Mouse (Mus musculus): ENCODE measurements at regions not wholly inside any gene's neighbourhood (a gene's known extent, or its start where the extent isn't known, plus 50 kb on each side); places are given as distances from the start of the nearest gene placed in this dataset.

- no peak for DNase-seq (ENCODE audit: low spot score in 2 of 2)
- no peak overlapping the region for H3K4me3 ChIP-seq
- no peak for TF ChIP-seq CTCF (conservative IDR thresholded peaks at IDR 0.05)
- no peak overlapping the region for H3K27ac ChIP-seq
Observed at GRCm38 (mm10) chr10:16685352-16685751, 1037.7 kb upstream of the Cited2 start.

GRCm38 (mm10) chr10:16706976-16707375 is 1016.0 kb upstream of the Cited2 start:
- DNase-seq (ENCODE audit: low spot score in 2 of 2): no peak
- H3K4me3 ChIP-seq: no peak overlapping the region
- no peak for TF ChIP-seq CTCF (conservative IDR thresholded peaks at IDR 0.05)
- no peak overlapping the region for H3K27ac ChIP-seq

GRCm38 (mm10) chr10:16713143-16713542 is 1009.9 kb upstream of the Cited2 start:
- Histone ChIP-seq H3K27ac (no peak overlapping the region), H3K4me3 (no peak overlapping the region)
- no peak for TF ChIP-seq CTCF (conservative IDR thresholded peaks at IDR 0.05)
- DNase-seq (ENCODE audit: low spot score in 2 of 2): no peak

GRCm38 (mm10) chr10:16714065-16714464 is 1009.0 kb upstream of the Cited2 start:
- TF ChIP-seq CTCF (conservative IDR thresholded peaks at IDR 0.05): no peak
- Histone ChIP-seq H3K4me3 (no peak overlapping the region), H3K27ac (no peak overlapping the region)
- no peak for DNase-seq (ENCODE audit: low spot score in 2 of 2)

DNA sequence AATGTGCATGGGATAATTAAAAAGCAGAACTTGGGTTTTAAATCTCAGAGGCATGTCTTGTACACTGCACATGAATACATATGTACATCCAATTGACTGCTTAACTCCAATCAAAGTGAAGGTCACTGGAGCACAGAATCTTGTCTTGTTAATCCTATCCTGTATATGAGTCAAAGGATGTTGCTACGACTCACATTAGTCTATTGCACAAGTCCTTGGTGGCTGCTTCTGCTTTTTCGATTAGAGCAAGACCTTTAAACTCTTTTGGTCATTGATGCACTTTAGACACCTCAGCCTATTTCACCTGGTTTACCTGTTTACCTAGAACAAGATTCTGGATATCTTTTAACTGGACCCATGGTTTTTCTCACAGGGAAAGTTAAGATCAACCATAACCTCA is 1008.5 kb upstream of the Cited2 start:
- TF ChIP-seq CTCF (conservative IDR thresholded peaks at IDR 0.05): no peak
- no peak for DNase-seq (ENCODE audit: low spot score in 2 of 2)
- H3K4me3 ChIP-seq: no peak overlapping the region

DNA sequence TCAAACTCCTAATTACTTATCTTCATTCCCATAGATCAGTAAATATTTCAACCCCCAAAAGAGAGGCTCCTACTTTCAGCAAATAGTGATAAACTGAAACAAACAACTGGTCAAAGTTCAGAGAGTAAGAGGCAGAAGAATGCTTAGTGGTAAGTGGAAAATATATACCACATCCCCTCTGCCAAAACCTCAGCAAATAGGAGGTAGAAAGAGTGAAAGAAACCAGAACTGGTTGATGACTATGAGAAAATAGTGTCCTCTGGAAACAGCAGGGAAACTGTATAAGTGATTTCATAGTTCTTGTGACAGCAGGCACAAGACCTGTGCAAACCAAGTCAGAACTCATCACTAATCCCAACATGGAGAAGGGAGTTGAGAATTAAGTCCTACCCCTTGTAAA is 980.8 kb upstream of the Cited2 start:
- TF ChIP-seq CTCF (conservative IDR thresholded peaks at IDR 0.05): no peak
- Histone ChIP-seq H3K4me3 (no peak overlapping the region), H3K27ac (no peak overlapping the region)
- no peak for DNase-seq (ENCODE audit: low spot score in 2 of 2)

More for the DNA sequence above, 1008.5 kb upstream of the Cited2 start:
- no peak overlapping the region for H3K27ac ChIP-seq

DNA sequence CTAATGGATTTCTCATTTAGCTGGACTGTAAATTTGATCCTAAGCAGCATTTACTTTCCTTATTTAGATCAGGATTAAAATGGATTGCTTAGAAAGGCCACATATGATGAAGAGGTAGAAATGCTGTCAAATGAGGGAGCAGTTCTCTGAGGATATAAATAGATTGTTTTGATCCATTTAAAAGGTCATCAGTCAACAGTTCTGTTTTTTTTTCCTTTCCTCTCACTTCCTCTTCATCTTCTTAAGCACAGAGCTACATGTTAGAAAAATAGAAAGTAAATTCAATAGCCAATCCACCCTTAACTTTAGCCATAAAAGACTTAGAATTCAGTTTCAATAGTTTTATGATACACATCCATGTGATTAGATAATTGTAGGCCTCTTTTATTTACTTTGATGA is 971.5 kb upstream of the Cited2 start:
- Histone ChIP-seq H3K4me3 (no peak overlapping the region), H3K27ac (no peak overlapping the region)
- TF ChIP-seq CTCF (conservative IDR thresholded peaks at IDR 0.05): no peak
- DNase-seq (ENCODE audit: low spot score in 2 of 2): no peak

GRCm38 (mm10) chr10:16789641-16790243 is 933.3 kb upstream of the Cited2 start:
- no peak for DNase-seq (ENCODE audit: low spot score in 2 of 2)
- no peak for TF ChIP-seq CTCF (conservative IDR thresholded peaks at IDR 0.05)

GRCm38 (mm10) chr10:16803978-16804377 is 919.0 kb upstream of the Cited2 start:
- Histone ChIP-seq H3K4me3 (no peak overlapping the region), H3K27ac (no peak overlapping the region)
- no peak for DNase-seq (ENCODE audit: low spot score in 2 of 2)
- no peak for TF ChIP-seq CTCF (conservative IDR thresholded peaks at IDR 0.05)

More at GRCm38 (mm10) chr10:16789641-16790243, 933.3 kb upstream of the Cited2 start:
- no peak overlapping the region for H3K27ac ChIP-seq
- H3K4me3 ChIP-seq: no peak overlapping the region

- no peak overlapping the region for H3K4me3 ChIP-seq
- TF ChIP-seq CTCF (conservative IDR thresholded peaks at IDR 0.05): no peak
- no peak for DNase-seq (ENCODE audit: low spot score in 2 of 2)
- no peak overlapping the region for H3K27ac ChIP-seq
Observed at GRCm38 (mm10) chr10:16810716-16811115, 912.3 kb upstream of the Cited2 start.

DNA sequence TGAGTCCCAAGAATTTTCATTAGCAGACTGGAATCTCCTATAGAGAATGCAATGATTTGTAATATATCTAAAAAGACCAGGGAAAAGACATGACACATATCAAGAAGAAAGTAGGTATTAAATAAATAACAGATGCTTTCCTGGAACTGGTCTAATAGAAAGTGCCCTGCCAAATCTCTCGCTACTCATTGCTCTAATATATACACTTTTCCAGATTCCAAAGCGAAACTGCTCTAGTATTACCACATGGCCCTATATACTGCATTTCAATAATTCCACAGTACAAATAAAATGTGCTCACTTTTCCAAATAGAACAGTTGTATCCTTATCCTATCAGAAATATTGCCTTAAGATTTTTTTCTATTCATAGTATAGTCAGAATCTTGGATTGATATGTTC is 909.0 kb upstream of the Cited2 start:
- Histone ChIP-seq H3K4me3 (no peak overlapping the region), H3K27ac (no peak overlapping the region)
- no peak for DNase-seq (ENCODE audit: low spot score in 2 of 2)
- TF ChIP-seq CTCF (conservative IDR thresholded peaks at IDR 0.05): no peak

GRCm38 (mm10) chr10:16861534-16861933 is 861.5 kb upstream of the Cited2 start:
- Histone ChIP-seq H3K4me3 (no peak overlapping the region), H3K27ac (no peak overlapping the region)
- DNase-seq (ENCODE audit: low spot score in 2 of 2): no peak
- TF ChIP-seq CTCF (conservative IDR thresholded peaks at IDR 0.05): no peak

- no peak overlapping the region for H3K27ac ChIP-seq
- TF ChIP-seq CTCF (conservative IDR thresholded peaks at IDR 0.05): no peak
- no peak overlapping the region for H3K4me3 ChIP-seq
- DNase-seq (ENCODE audit: low spot score in 2 of 2): no peak
Observed at GRCm38 (mm10) chr10:16866914-16867313, 856.1 kb upstream of the Cited2 start.

DNA sequence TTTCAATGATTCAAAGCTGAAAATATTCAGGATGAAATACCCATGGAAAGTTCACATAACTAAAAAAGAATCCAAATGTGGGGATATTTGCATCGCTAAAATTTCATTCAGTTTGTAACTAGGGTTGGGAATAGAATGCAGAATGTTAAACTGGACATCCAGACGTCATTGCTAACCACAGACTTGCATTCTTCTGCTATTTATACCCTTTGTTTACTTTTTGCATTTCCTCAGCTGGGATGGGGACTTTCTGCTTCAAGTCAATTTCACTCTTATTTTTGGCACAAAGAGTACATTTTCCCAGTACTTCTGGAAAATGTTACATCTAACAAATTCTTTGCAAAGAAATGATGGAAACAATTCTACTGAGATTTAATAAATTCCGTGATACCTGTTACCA is 848.9 kb upstream of the Cited2 start:
- no peak overlapping the region for H3K27ac ChIP-seq
- no peak for TF ChIP-seq CTCF (conservative IDR thresholded peaks at IDR 0.05)
- DNase-seq (ENCODE audit: low spot score in 2 of 2): no peak

DNA sequence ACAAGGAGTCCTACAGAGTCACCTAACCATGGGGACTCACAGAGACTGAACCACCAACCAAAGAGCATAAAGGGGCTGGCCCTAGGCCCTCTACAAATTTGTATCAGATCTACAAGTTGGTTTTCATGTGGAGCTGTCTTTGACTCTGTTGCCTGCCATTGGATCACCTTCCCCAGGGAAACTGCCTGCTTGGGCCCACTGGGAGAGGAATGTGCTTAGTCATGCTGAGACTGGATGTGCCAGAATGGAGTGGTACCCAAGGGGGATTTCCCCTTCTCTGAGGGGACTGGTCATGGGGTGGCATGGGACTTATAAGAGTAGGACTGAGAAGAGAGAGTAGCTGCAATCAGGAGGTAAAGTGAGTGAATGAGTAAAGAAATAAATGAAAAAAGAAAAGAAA is 844.8 kb upstream of the Cited2 start:
- Histone ChIP-seq H3K4me3 (no peak overlapping the region), H3K27ac (no peak overlapping the region)
- no peak for DNase-seq (ENCODE audit: low spot score in 2 of 2)
- TF ChIP-seq CTCF (conservative IDR thresholded peaks at IDR 0.05): no peak

More for the DNA sequence above, 848.9 kb upstream of the Cited2 start:
- H3K4me3 ChIP-seq: no peak overlapping the region

Data from layer of hippocampus, adult 2 months (tissue).